Mouse (Mus musculus) MEL (cell line): ENCODE measurements around the gene Gskip.

Experiments
- CTCF ChIP-seq, 3 experiments: IDR thresholded peaks in 2 of 3; conservative IDR thresholded peaks in 1 of 3; 2 replicates each; pipeline ENCODE4 v1.5.1; 2011 to 2012; ENCODE audit warnings: low read length in 3 of 3, low read depth in 2 of 3, mild to moderate bottlenecking in 2 of 3, improper control_type of control experiment in 1 of 3, inconsistent platforms in 1 of 3, mixed read lengths in 1 of 3, moderate library complexity in 1 of 3; ENCODE audit not compliant: control insufficient read depth in 1 of 3, insufficient read depth in 1 of 3, poor library complexity in 1 of 3, severe bottlenecking in 1 of 3
- E2F4 ChIP-seq: IDR thresholded peaks from 2 replicates; pipeline ENCODE4 v1.6.1; 2011; ENCODE audit warnings: low read depth, low read length, improper control_type of control experiment, borderline replicate concordance
- EP300 ChIP-seq, 2 experiments: IDR thresholded peaks; 2 replicates each; pipeline ENCODE4 v1.6.1; 2011; ENCODE audit warnings: improper control_type of control experiment in 2 of 2, low read length in 2 of 2, low read depth in 1 of 2, mild to moderate bottlenecking in 1 of 2
- ETS1 ChIP-seq: IDR thresholded peaks from 2 replicates; pipeline ENCODE4 v1.6.1; 2012; ENCODE audit warnings: low read depth, mild to moderate bottlenecking, inconsistent platforms, low read length, improper control_type of control experiment, moderate library complexity
- GATA1 ChIP-seq: IDR thresholded peaks from 2 replicates; pipeline ENCODE4 v1.6.1; 2011; ENCODE audit warnings: low read depth, low read length, improper control_type of control experiment
- MAZ ChIP-seq: IDR thresholded peaks from 2 replicates; pipeline ENCODE4 v1.6.1; 2012; ENCODE audit warnings: low read depth, mild to moderate bottlenecking, inconsistent platforms, low read length, improper control_type of control experiment
- POLR2A ChIP-seq, 2 experiments: IDR thresholded peaks; 2 replicates each; pipeline ENCODE4 v1.6.1; 2011 to 2012; ENCODE audit warnings: low read length in 2 of 2, mild to moderate bottlenecking in 2 of 2, control low read depth in 1 of 2, improper control_type of control experiment in 1 of 2, low read depth in 1 of 2, moderate library complexity in 1 of 2; ENCODE audit not compliant: control insufficient read depth in 1 of 2, insufficient read depth in 1 of 2, poor library complexity in 1 of 2
- ZNF384 ChIP-seq: IDR thresholded peaks from 2 replicates; pipeline ENCODE4 v1.6.1; 2012; ENCODE audit warnings: low read depth, mild to moderate bottlenecking, inconsistent platforms, low read length, improper control_type of control experiment

DNA sequence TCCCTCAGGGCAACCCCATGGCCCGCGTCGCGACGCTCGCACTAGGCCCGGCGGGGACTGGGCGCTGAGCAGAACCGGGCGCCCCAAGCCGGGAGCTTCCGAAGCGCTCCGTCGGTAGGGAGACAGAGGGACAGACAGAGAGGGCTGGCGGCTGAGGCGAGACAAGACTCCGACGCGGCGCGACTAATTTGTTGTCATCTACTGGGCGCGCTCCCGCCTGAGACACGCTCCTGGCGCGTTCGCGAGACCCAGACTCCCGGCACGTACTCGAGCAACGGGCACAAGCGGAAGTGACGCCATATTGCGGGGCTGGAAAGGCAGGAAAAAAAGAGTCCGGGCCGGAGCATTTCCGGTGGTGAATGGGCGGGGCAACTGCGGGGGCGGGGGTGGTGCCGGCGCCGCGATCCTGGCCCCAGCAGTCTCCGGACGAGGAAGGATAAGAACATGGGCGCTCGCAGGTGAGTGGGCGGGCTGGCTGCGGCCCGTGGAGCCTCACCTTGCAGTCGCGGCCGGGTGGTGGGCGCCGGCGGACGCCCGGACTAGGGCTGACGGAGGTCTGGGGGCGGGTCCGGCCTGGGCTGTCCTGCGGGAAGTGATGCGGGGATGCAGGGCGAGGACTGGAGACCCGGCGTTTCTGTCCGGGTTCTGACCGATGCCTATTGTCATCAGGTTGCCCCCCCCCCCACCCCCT is 517 bp downstream of the Gskip start, which contains the start of gene Atg2b:
- peak; percentile 96 for TF ChIP-seq MAZ
- TF ChIP-seq EP300 (IDR thresholded peaks at IDR 0.05; ENCODE audit: low read depth in 1 of 2, low read length in 2 of 2) = 0 out of 4 replicates have a peak, but pooled peaks of 1 of the 2 experiments have one; percentile 33
- TF ChIP-seq GATA1 = no peak
- TF ChIP-seq CTCF (IDR thresholded peaks at IDR 0.05 in 2 of 3, conservative IDR thresholded peaks at IDR 0.05 in 1 of 3; ENCODE audit: control insufficient read depth in 1 of 3, insufficient read depth in 1 of 3, low read depth in 2 of 3, low read length in 3 of 3, poor library complexity in 1 of 3, severe bottlenecking in 1 of 3) = no peak
- peak; percentile 23 to 59; a peak in 2 of 4 replicates for TF ChIP-seq POLR2A (IDR thresholded peaks at IDR 0.05; ENCODE audit: control insufficient read depth in 1 of 2, insufficient read depth in 1 of 2, low read depth in 1 of 2, low read length in 2 of 2, poor library complexity in 1 of 2)
- no peak for TF ChIP-seq E2F4
- TF ChIP-seq ETS1 = peak; percentile 53
- peak; percentile 90 for TF ChIP-seq ZNF384
